Mouse (Mus musculus): Measurements from ENCODE around the gene Nid1.
"Not testable (repeated sequence)": the region's sequence is repeated elsewhere in the genome, so short reads cannot be mapped to it uniquely, and the experiment has no call there.

Gene Nid1

DNA sequence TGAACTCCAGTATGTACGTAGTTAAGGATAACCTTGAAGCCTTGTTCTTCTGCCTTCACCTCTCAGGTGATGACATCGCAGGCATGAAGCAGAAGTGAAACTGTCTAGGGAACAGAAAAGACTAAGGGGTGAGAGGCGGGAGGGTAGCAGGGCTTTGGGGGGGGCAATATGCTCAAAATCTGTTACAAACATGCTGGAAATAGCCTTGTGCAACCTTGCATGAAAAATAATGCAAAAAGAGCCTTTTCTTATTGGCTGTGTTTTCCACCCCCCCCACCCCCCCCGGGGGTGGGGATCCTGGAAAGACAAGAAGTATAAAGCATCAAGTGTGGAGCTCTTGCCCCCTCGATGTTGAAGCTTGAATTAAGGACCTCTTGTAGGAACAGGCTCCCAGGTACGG, 16.0 kb downstream of the Nid1 start:
- DNase-seq (ENCODE audit: low read depth, low spot score), result not testable (repeated sequence)

DNA sequence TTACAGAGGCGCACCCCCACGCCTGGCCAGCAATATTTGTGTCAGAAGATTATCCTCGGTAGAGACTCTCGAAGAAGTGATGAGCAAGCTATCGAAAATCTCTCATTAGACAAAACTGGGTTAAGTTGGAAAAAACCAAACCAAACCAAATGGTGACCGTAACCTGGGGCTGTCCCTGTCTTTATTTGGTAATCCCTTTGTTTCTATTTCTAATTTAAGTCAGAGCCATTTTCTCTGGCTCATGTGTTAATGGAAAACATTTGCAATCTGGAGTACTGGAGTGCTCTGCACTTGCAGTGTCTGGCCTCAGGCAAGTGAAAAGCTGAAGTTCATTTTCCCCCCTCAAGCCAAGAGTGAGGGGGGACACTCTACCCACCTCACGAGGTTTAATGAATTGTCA, 16.9 kb downstream of the Nid1 start:
- not testable (repeated sequence) for DNase-seq (ENCODE audit: low read depth, low spot score)

DNA sequence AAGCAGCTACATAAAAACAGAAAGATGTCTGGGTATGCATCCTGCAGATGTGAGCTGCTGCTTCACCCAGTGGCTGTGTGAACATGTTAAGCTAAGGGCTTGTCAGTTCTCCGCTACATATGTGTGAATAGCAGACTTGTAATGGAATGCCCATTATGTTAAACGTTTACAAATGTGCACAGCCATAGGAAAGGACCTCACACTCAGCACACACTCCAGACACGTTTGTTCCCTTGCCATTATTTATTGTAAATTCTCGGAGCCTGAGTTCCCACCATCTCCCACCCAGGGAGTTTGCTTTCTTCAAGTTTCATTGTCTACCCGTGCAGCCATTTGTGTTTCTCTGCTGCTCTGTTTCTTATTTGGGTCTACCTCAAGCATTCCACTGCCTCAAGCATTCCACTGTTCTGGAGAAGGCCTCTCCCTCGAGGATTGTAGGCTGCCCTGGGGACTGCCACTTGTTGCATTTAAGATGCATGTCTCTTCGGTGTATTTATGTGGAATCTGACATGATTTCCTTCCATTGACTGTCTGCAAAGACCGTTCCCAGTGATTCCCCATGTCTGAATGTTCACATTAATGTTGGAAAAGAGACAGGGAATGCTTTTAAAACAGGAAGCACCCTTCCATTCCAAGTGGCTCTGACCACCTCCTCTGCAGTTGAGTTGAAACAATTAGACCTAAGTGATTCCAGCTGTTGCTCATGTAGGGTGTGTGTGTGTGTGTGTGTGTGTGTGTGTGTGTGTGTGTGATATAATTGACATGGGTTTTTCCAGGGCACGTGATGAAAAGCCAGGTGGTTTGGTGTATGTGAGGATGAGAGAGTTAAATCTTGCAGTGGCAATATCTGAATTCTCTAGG, 18.5 kb downstream of the Nid1 start:
- not testable (repeated sequence) for DNase-seq (ENCODE audit: low read depth, low spot score)

DNA sequence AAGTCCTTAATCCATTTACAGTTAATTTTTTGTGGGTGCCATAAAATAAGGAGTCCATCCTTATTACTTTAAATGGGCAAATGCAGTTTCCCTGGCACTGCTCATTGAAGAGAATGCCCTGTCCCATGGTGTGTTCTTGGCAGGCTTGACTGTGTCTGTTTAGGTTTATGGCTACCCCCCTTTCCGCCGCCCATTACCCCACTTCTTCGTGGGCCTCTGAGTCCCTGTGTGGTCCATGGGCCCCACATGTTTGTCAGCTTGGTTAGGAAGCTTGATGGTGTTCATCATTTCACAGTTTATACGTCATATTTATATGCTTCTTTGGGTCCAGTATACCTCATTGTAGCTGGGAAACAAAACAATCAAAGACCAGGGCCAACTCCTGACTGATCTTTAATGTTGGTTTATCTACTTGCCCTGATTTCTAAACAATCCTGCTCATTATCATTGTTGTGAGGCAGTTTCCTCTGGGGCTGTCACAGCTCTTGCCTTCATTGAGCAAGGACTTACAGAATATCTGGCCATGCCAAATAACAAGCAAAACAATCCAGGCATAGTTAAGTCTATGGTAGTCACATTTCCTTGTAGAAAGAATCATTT, 20.9 kb downstream of the Nid1 start:
- no peak for DNase-seq (ENCODE audit: low read depth, low spot score)

DNA sequence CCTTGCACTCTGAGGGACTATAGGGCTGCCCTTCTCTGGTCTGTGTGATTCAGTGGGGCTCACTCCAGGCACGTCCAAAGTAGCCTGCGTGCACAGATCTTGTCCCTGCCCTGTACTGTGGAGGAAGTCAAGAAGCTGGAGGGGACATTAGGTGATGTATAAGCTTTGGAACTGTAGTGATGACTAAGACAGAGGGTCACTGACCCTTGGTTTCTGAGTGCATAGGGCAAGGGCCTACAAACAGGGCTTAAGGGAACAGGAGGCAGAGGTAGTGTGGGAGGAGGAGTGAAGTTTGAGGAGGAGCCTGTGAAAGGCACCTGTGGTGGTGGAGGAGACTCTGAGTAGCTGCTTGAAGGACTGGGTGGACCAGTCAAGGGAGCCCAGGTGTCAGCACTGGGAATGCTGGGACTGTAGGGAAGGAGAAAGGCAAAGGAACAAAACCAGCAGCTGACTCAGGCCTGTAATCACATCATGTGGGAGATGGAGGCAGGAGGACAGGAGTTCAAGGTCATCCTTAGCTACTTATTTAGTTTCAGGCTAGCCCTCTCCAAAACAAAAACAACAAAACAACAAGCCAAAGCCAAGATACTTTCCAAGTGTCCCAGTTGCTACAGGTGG, 23.3 kb downstream of the Nid1 start:
- no peak for DNase-seq (ENCODE audit: low read depth, low spot score)

DNA sequence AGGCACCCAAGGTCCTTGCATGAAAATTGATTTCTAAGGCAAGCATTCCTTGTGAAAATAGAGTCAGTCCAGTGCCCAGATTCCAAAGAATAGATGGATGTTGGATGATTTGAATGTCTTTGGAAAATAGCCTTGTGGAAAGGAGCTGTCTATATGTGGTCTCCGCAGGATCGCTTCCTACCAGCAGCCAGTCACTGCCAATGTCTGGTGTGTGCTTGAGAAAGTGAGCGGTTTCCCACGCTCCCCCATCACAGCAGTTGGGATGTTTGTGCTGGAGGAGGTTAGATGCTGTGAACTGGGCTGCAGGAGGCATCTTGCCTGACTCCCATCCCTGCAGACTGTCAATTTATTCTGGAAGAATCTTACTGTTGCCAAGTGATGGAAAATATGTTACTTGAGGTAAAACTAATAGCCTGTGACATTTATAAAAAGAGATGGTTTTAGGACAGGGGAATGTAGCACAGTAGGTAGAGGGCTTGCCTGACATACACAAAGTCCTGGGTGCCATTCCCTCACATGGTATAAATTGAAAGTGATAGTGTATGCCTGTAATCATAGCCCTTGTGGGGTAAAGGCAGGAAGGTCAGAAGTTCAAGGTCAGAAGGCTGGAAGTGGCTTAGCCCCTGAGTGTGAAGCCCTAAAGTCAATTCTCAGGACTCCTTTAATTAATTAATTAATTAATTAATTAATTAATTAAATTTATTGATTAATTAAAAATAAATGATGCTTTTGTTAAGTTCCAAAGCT, 24.3 kb downstream of the Nid1 start:
- no peak for DNase-seq (ENCODE audit: low read depth, low spot score)

DNA sequence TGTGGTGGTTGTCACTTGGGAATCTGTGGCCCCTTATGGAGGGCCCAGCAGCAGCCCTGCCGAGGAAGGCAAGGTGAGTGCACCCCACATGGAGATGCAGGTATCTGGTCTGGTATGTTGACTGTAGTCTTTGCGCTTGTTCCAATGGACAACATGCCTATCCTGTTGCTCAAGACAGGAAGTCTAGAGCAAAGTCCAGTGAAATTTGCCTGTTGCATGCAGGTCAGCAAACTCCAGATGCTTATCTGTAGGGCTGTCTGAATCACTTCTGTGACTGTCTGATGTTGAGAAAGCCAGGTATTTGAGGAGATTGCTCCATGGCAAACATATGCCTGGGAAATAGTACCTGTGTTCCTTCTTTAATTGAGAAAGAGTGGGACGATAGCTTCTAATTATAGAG, 26.6 kb downstream of the Nid1 start:
- DNase-seq (ENCODE audit: low read depth, low spot score), result no peak

DNA sequence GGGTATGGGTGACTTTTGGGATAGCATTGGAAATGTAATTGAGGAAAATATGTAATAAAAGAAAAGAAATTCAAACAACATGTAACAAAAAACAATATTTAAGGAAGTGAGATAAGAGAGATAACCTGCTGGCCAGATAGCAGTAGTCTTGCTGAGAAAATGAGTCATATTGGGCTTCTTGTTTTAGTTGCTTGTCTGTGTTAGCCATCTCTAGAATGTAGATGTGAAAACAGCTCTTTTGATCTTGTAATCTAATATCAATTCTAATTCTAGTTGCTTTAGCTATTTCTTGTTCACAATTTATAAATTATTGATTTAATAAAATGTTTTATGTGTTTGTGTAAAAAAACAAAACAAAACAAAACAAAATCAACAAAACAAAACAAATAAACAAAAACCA, 29.9 kb downstream of the Nid1 start:
- DNase-seq (ENCODE audit: low read depth, low spot score), result not testable (repeated sequence)

DNA sequence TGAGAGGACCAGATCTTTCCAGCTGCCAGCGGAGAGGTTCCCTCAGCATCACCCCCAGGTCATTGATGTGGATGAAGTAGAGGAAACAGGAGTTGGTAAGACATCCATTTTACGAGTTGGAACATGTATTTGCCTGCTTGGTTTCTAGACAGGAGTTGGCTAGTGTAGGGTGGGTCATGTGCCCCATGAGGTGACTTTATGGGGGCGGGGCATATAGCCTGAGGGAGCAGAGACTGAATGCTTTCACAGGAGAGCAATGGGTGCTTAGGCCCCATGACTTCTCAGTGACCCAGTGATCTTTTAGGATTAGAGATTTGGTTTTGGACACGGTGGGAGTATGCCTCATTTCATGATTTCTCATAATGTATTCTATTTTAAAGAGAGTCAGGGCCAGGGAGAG, 31.2 kb downstream of the Nid1 start:
- no peak for DNase-seq (ENCODE audit: low read depth, low spot score)

DNA sequence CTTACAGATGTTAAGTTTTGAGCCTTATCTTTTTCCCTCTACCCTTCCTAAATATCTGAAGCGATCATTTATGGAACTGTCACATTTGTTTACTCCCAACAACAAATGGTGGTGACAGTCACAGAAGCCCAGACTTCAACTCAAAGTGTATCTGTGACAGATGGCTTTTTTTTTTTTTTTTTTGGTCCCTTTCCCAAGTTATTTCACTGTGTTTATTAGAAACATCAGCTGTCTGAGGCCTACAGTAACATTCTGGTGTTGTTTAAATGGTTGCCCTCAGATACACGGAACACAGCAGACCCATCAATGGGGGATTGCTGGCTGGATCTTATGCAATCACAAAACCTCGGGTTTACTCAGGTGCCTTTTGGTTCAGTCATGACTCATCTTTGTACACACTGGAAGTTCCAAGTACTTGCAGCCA, 34.0 kb downstream of the Nid1 start:
- no peak for DNase-seq (ENCODE audit: low read depth, low spot score)

DNA sequence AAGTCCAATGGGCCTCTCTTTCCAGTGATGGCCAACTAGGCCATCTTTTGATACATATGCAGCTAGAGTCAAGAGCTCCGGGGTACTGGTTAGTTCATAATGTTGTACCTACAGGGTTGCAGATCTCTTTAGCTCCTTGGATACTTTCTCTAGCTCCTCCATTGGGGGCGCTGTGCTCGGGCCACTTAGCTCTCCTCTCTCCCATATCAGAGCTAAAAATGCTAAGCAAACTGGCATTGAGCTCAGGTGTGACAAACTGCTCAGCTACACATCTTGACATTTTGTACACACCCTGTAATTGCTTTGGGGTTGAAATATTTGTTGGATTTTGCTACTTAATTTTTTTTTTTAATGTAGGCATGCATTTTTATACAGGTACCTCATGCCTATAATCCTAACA, 37.1 kb downstream of the Nid1 start:
- DNase-seq (ENCODE audit: low read depth, low spot score), result not testable (repeated sequence)

DNA sequence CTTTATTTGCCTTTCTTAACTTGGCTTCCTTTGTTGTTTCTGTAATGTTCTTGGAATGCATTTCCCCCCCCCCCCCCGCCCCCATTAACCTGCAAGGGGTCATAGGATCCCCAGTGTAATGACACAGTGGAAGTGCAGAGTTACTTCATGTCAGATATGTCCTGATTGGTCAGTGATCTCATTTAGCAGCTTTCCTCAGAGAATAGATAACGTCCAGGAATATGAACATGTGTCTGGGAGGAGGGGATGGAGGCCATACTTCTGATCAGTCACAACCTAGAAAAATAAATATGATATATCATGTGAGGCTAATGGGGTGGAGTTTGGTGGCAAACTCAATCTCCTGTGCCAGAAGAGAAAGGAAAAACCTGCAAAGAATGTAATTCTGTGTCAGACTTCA, 37.6 kb downstream of the Nid1 start:
- no peak for DNase-seq (ENCODE audit: low read depth, low spot score)

DNA sequence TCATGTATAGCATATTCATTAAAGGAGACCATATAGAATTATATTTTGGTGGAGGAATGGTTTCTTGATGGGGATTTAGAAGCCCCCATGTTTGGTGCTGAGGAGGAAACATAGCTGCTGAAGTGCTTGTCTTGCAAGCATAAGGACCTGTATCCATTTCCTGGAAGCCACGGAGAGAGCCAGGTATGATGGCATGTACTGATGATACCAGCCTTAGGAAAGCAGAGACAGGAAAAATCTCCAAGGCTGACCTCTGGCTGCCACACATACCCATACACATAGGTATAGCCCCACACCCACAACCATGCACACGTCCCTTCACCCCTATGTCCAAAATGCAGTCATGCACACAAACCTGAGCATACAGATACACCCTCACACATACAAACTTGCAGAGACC, 39.2 kb downstream of the Nid1 start:
- DNase-seq (ENCODE audit: low read depth, low spot score), result no peak

DNA sequence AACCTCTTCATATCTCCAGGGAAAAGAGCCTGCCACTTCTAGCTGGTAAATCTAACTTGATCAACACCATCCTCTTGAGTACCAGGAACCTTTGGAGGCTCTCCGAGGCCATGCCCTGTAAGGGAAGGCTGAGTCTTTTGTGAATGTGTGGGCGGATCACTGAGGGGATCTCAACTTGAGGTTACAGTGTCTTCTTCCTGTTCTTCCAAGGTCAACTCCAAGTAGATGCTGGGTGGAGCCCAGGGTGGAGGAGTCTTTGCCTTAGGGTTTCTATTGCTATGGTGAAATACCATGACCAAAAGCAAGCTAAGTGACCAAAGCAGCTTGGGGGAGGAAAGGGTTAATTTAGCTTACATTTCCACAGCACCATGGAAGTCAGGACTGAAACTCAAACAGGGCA, 39.7 kb downstream of the Nid1 start:
- DNase-seq (ENCODE audit: low read depth, low spot score), result no peak

DNA sequence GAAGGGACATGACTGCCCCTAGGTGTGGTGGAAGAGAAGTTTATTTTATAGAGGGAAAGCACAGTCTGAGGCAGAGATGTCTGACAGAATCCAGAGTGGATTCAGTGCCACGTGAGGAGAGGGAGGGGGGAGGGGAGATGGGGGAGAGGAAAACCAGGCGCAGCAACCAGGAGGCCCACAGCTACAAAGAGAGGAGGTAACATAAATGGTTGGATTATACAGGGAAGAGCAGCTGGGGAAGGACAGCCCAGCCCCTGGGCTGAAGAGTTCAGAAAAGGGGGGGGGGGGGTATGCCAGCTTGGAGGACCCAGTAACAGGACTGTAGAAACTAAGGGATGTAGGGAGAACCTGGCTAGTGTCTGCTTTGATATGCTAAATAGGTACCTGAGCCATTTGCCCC, 42.6 kb downstream of the Nid1 start:
- DNase-seq (ENCODE audit: low read depth, low spot score), result no peak

DNA sequence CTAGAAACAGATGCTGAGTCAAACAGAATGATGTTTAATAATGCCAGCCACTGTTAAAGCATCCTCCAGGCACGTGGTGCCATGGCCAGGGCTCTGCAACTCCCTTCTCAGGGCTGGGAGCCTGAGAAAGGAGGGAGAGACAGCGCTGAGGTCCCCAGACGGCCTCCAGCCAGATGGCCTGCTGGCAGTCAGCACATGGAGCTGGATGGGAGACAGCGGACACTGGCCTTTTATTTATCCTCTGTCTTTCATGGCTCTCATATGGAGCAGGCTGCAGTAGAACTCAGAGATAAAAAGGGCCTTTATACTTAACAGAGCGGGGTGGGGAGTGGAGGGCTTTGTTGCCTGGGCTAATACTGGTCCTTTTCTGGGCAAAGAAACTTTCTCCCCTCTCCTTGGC, 43.7 kb downstream of the Nid1 start:
- no peak for DNase-seq (ENCODE audit: low read depth, low spot score)

DNA sequence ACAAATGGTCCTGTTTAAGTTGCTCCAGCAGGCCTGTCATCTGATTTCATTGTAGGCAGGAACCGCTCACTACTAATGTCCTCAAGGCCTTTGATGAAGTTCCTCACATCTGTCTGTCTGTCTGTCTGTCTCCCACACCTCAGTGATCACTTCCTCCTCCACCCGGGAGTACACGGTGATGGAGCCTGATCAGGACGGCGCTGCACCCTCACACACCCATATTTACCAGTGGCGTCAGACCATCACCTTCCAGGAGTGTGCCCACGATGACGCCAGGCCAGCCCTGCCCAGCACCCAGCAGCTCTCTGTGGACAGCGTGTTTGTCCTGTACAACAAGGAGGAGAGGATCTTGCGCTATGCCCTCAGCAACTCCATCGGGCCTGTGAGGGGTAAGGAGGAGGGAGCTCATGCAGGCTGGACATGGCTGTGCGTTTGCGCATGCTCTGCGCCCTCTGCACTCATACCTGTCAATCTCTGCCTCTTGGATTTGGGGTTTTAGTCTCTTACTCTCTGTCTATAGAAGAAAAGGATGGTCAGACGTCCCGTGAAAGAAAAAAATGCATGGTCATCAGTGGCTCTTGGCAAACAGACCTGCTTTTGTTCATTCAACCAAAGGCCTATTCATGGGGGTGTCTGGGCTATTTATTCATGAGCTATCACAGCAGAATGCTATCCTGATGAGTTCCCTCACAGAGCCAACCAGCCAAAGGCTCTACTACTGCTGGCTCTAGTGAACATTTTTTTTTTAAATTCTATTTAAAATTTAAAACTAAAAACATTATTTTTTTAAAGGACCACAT, 44.7 kb downstream of the Nid1 start:
- no peak for DNase-seq (ENCODE audit: low read depth, low spot score)

DNA sequence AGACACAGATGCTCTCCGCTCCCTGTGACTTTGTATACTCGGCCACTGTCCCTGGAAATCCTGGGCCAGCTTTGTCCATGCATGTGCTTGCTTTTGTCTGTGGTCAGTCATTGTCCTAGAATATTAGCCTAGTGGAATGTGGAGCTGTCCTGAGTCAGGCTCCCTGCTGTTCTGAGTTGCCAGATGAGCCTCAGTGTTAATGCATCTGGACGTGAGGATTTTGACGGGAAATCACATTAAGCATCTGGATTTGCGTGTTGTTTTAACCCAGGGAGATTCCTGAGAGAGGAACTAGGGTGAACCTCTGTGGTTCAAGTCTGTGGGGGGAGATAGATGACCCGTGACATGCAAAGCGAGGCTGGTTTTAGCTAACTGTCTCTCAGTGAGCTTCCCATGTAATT, 47.0 kb downstream of the Nid1 start:
- DNase-seq (ENCODE audit: low read depth, low spot score), result no peak

DNA sequence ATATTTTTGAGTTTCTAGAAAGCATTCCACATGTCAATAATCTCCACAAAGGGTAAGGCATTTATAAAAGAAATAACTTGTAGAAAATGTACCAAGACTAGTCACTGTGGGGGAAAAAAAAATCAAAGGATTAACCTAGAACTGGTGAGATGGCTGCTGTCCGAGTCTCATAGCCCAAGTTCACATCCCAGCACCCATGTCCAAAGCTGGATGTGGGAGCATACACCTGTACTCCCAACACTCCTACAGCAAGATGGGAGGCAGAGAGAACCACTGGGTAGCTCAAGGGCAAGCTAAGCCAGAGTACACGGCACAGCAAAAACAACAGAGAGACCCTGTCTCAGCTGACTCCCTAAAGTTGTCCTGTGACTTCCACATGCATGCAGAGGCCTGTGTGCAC, 47.5 kb downstream of the Nid1 start:
- no peak for DNase-seq (ENCODE audit: low read depth, low spot score)

DNA sequence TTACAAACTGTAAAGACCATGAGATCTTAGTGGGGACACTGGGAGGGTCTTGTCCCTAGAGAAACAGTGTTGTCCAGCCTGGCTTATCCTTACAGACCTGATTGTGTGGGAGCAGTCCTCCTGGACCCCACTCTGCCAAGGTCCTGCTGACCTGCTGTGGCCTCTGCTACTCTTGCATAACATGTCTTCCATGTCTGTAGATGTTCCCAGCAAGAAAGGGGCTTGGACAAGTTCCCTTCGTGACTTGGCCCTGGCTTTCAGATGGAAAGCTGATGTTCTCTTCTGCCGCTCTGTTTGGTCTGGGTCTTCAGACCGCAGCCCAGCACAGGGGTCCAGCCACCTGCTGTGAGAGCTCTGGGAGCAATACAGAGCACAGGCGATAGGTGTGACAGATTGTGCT, 48.3 kb downstream of the Nid1 start:
- no peak for DNase-seq (ENCODE audit: low read depth, low spot score)

DNA sequence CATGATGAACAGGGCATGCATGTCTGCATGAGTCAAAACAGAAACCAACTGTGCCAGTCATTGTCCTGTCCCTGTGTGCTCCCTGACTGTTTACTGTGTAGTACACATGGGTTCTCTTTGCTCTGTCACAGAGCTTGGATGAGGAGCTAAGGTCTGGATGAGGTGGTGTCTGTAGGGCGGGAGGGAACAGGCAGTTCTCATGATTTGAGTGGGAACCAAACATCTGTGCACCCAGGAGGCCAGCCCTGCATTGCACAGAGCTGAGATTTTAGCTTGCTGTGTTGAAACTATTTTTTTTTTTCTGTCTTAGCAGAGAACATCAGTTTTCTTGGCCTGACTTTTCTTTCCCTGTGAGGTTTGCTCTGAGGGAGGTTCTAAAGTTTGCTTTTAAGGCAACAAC, 50.5 kb downstream of the Nid1 start:
- no peak for DNase-seq (ENCODE audit: low read depth, low spot score)

All from retina, adult 2 months (tissue).